15 mouse cellular contexts compared by ENCODE assay signal in the genomic region with DNA sequence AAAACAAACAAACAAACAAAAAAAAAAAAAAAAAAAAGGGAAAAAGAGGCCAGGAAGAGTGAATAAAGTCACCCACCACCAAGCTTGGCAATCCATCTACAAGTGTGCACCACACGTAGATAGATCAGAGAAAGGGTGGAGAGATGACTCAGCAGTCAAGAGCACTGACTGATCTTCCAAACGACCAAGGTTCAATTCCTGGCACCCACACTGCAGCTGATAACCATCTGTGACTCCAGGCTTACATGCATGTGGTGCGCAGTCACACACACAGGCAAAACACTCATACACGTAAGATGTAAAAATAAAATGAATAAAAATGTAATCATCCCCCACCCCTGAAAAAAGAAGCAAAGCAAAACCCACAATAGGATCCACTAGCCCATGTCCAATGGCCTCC. TPM values are rescaled to one million over a fixed set of nuclear protein-coding genes. Genes with fewer than 3 reads are reported as not detected.
DNase-seq lines count a peak whose midpoint lies in the region; ATAC-seq and TF ChIP-seq lines count a peak whose summit lies in the region.
"Had no signal": no experiment of that assay in that cellular context is flagged by ENCODE, and none has a peak within 500 bp of the region (broad histone marks: within the 10 kb centered on the region; RNA-seq: fewer than 3 reads in every experiment).

No protein-coding gene starts in this region.

- H3K4me1 ChIP-seq in CH12.LX (ENCODE audit: control insufficient read depth in 1 of 2, insufficient read depth in 2 of 2) = peaks cover 12 to 52% of the 10 kb centered on the region in 2 experiments
- peaks cover 29% of the 10 kb centered on the region for H3K4me1 ChIP-seq in brown adipose tissue, adult 24 weeks (ENCODE audit: control insufficient read depth, insufficient read depth, insufficient read length, low read length)
- peaks cover 17% of the 10 kb centered on the region for H3K4me1 ChIP-seq in liver, embryonic 16.5 days (ENCODE audit: control insufficient read depth, low read depth, low read length)
- H3K4me1 ChIP-seq: hindbrain, embryonic 15.5 days had no signal

- H3K27ac ChIP-seq in layer of hippocampus, adult 2 months = peak overlapping the region; percentile 82
- H3K27ac ChIP-seq in CH12.LX (ENCODE audit: insufficient read depth, low read depth) = no peak overlapping the region
- H3K27ac ChIP-seq in brown adipose tissue, adult 24 weeks (replicated peaks; ENCODE audit: low read depth, low read length) = peak overlapping the region; percentile 69
- H3K27ac ChIP-seq in liver, embryonic 16.5 days (ENCODE audit: low read length) = no peak overlapping the region; the same call in 1 of the 2 replicates
- H3K27ac ChIP-seq: hindbrain, embryonic 15.5 days had no signal

- H3K4me3 ChIP-seq in layer of hippocampus, adult 2 months = no peak overlapping the region
- no peak overlapping the region for H3K4me3 ChIP-seq in CH12.LX (replicated peaks in 1 of 3; ENCODE audit: low read depth in 2 of 3, low read length in 2 of 3, poor library complexity in 1 of 3)
- H3K4me3 ChIP-seq in brown adipose tissue, adult 24 weeks (ENCODE audit: insufficient read depth, low read depth, low read length) = no peak overlapping the region
- H3K4me3 ChIP-seq in liver, embryonic 16.5 days (ENCODE audit: low read depth, low read length) = no peak overlapping the region
- H3K4me3 ChIP-seq: embryonic facial prominence, embryonic 15.5 days; hindbrain, embryonic 15.5 days; limb, embryonic 15.5 days had no signal

- H3K79me2 ChIP-seq in CH12.LX (replicated peaks; ENCODE audit: control insufficient read depth, extremely low read depth, insufficient read depth, poor library complexity, severe bottlenecking) = no peaks in the 10 kb centered on the region; the same call in 1 of the 2 replicates

- no peaks in the 10 kb centered on the region for H3K27me3 ChIP-seq in CH12.LX (replicated peaks)
- H3K27me3 ChIP-seq in liver, embryonic 16.5 days (ENCODE audit: control insufficient read depth, insufficient read depth, low read depth, low read length) = no peaks in the 10 kb centered on the region
- H3K27me3 ChIP-seq: embryonic facial prominence, embryonic 15.5 days; hindbrain, embryonic 15.5 days; limb, embryonic 15.5 days had no signal

- no peak overlapping the region for H3K9ac ChIP-seq in CH12.LX (ENCODE audit: insufficient read depth, low read depth)
- no peak overlapping the region for H3K9ac ChIP-seq in liver, embryonic 16.5 days (ENCODE audit: low read depth, low read length)
- H3K9ac ChIP-seq: embryonic facial prominence, embryonic 15.5 days; hindbrain, embryonic 15.5 days; limb, embryonic 15.5 days had no signal

- in situ Hi-C loops in CH12.LX (cut with MboI; ENCODE audit: low pct_ligation_motif_present, low pct_unique_long_range_greater_than_20kb, low sequenced_read_pairs) = no loop called here

- ATAC-seq in liver, embryonic 16.5 days (ENCODE audit: low read depth) = peak; percentile 16; the same call in 1 of the 2 replicates

- H3K9me3 ChIP-seq in CH12.LX (replicated peaks; ENCODE audit: low read length) = no peaks in the 10 kb centered on the region
- no peaks in the 10 kb centered on the region for H3K9me3 ChIP-seq in liver, embryonic 16.5 days (replicated peaks; ENCODE audit: control insufficient read depth, low read length)
- H3K9me3 ChIP-seq: embryonic facial prominence, embryonic 15.5 days; hindbrain, embryonic 15.5 days; limb, embryonic 15.5 days had no signal

- dilution Hi-C loops in CH12.LX (cut with MboI; ENCODE audit: extremely low pct_ligation_motif_present, extremely low pct_unique_long_range_greater_than_20kb, low sequenced_read_pairs) = no loop called here

- WGBS in liver, embryonic 16.5 days (ENCODE audit: insufficient replicate concordance) = 35% methylated on average over 4 of the region's 4 CpGs

- no peak for TF ChIP-seq EP300 in CH12.LX (IDR thresholded peaks at IDR 0.05; ENCODE audit: low read length)

- TF ChIP-seq POLR2A in CH12.LX (IDR thresholded peaks at IDR 0.05; ENCODE audit: low read depth, low read length) = no peak

- TF ChIP-seq RAD21 in CH12.LX (IDR thresholded peaks at IDR 0.05; ENCODE audit: low read depth, low read length) = no peak

- no peak overlapping the region for H3K4me2 ChIP-seq in CH12.LX (ENCODE audit: insufficient read depth, low read depth, poor library complexity, severe bottlenecking)
- no peak overlapping the region for H3K4me2 ChIP-seq in liver, embryonic 16.5 days (ENCODE audit: low read depth, low read length)
- H3K4me2 ChIP-seq: embryonic facial prominence, embryonic 15.5 days; hindbrain, embryonic 15.5 days; limb, embryonic 15.5 days had no signal

- no peak for TF ChIP-seq CTCF in layer of hippocampus, adult 2 months (conservative IDR thresholded peaks at IDR 0.05)
- no peak for TF ChIP-seq CTCF in CH12.LX (conservative IDR thresholded peaks at IDR 0.05 in 1 of 2, IDR thresholded peaks at IDR 0.05 in 1 of 2; ENCODE audit: low read depth in 2 of 2, low read length in 2 of 2)

- DNase-seq in layer of hippocampus, adult 2 months (ENCODE audit: low spot score in 2 of 2) = no peak
- no peak for DNase-seq in layer of hippocampus, adult 9-10 months (ENCODE audit: low spot score)
- no peak for DNase-seq in CH12.LX (ENCODE audit: extremely low read depth)
- no peak for DNase-seq in B cell, adult 2 months
- DNase-seq in embryo, embryonic 9.5 days (ENCODE audit: extremely low spot score) = no peak
- DNase-seq: adrenal gland, postnatal 10 days; cerebellum, adult 11-12 months; heart, postnatal 10 days; lung, postnatal 36 days had no signal

- peaks cover 6 to 77% of the 10 kb centered on the region in 2 experiments for H3K36me3 ChIP-seq in CH12.LX (replicated peaks in 1 of 2; ENCODE audit: control insufficient read depth in 1 of 2, insufficient read depth in 1 of 2, low read length in 1 of 2)
- no peaks in the 10 kb centered on the region; the same call in 1 of the 2 replicates for H3K36me3 ChIP-seq in liver, embryonic 16.5 days (ENCODE audit: control insufficient read depth, insufficient read depth)
- H3K36me3 ChIP-seq: hindbrain, embryonic 15.5 days had no signal

TF ChIP-seq in CH12.LX, 34 proteins besides CTCF, POLR2A, EP300 and RAD21:
- TF ChIP-seq ELF1 (IDR thresholded peaks at IDR 0.05; ENCODE audit: low read depth, low read length) (no peak), SMC3 (IDR thresholded peaks at IDR 0.05; ENCODE audit: low read depth, low read length) (no peak), ZNF384 (IDR thresholded peaks at IDR 0.05; ENCODE audit: low read depth, low read length) (no peak), MAFK (IDR thresholded peaks at IDR 0.05; ENCODE audit: insufficient replicate concordance, low read length) (0 out of 2 replicates have a peak, but pooled peaks have one; percentile 29), IRF4 (IDR thresholded peaks at IDR 0.05; ENCODE audit: low read depth, low read length) (no peak), MEF2A (IDR thresholded peaks at IDR 0.05; ENCODE audit: borderline replicate concordance, low read depth, low read length) (no peak), ETS1 (conservative IDR thresholded peaks at IDR 0.05; ENCODE audit: low read depth, low read length) (no peak)

RNA-seq across cellular contexts. Expression of gene Ehd2, which starts 35.7 kb away (rescaled TPM):
- 1 to 10 TPM; 6.7 to 7.3 TPM for total RNA-seq in layer of hippocampus, adult 2 months (2021)
- total RNA-seq in CH12.LX (2012; rRNA removed) = 4.7 and 7.0 TPM in 2 replicates
- 1.1 and 1.2 TPM in 2 replicates for total RNA-seq in CH12.LX (2014; rRNA removed)
- polyA plus RNA-seq in CH12.LX (2012; ENCODE audit: insufficient read length, low read depth) = 4.4 and 5.2 TPM in 2 replicates
- polyA plus RNA-seq in brown adipose tissue, adult 24 weeks (2012; ENCODE audit: insufficient read depth, insufficient read length, missing spikeins) = 141 and 148 TPM in 2 replicates
- 4.7 and 5.6 TPM in 2 replicates for polyA plus RNA-seq in liver, embryonic 16.5 days (2015; fragmentation: Nextera tagmentation; extraction: Ambion mirVana)

RNA-seq across cellular contexts. Expression of gene Bicra, which starts 44.7 kb away (rescaled TPM):
- 10 to 100 TPM; 20.8 to 22.8 TPM for total RNA-seq in layer of hippocampus, adult 2 months (2021)
- total RNA-seq in CH12.LX (2012; rRNA removed) (1.9 and 2.2 TPM in 2 replicates), CH12.LX (2014; rRNA removed) (0.31 and 0.32 TPM in 2 replicates)
- 9.8 and 10.2 TPM in 2 replicates for polyA plus RNA-seq in CH12.LX (2012; ENCODE audit: insufficient read length, low read depth)
- polyA plus RNA-seq in brown adipose tissue, adult 24 weeks (2012; ENCODE audit: insufficient read depth, insufficient read length, missing spikeins) = 6.1 and 7.4 TPM in 2 replicates
- polyA plus RNA-seq in liver, embryonic 16.5 days (2015; fragmentation: Nextera tagmentation; extraction: Ambion mirVana) = 1.4 and 1.9 TPM in 2 replicates

RNA-seq across cellular contexts. Expression of gene Nop53, which starts 57.2 kb away (rescaled TPM):
- total RNA-seq in layer of hippocampus, adult 2 months (2021) = 100 to 1,000 TPM; 115 to 121 TPM
- total RNA-seq in CH12.LX (2012; rRNA removed) (234 and 310 TPM in 2 replicates), CH12.LX (2014; rRNA removed) (171 and 199 TPM in 2 replicates)
- 291 and 339 TPM in 2 replicates for polyA plus RNA-seq in CH12.LX (2012; ENCODE audit: insufficient read length, low read depth)
- polyA plus RNA-seq in brown adipose tissue, adult 24 weeks (2012; ENCODE audit: insufficient read depth, insufficient read length, missing spikeins) = 86.7 and 98.8 TPM in 2 replicates
- polyA plus RNA-seq in liver, embryonic 16.5 days (2015; fragmentation: Nextera tagmentation; extraction: Ambion mirVana) = 71.8 and 79.1 TPM in 2 replicates

RNA-seq across cellular contexts. Expression of gene Zfp541, which starts 58.6 kb away (rescaled TPM):
- 1 to 10 TPM in 1 of 2 experiments, under 1 TPM in 1; 0.59 to 1.1 TPM for total RNA-seq in layer of hippocampus, adult 2 months (2021)
- total RNA-seq in CH12.LX (2012; rRNA removed) (0.08 TPM in 1 of 2 replicates, not detected in the other), CH12.LX (2014; rRNA removed) (0.12 TPM in 1 of 2 replicates, not detected in the other)
- polyA plus RNA-seq in CH12.LX (2012; ENCODE audit: insufficient read length, low read depth) = 0.05 TPM in 1 of 2 replicates, not detected in the other
- not detected in 2 replicates for polyA plus RNA-seq in brown adipose tissue, adult 24 weeks (2012; ENCODE audit: insufficient read depth, insufficient read length, missing spikeins)
- not detected in 2 replicates for polyA plus RNA-seq in liver, embryonic 16.5 days (2015; fragmentation: Nextera tagmentation; extraction: Ambion mirVana)
- total RNA-seq: gastrocnemius, adult 8-10 months; heart, postnatal 10 days had no signal
- polyA plus RNA-seq: limb, embryonic 15.5 days had no signal

Comparison
In these comparisons a context has a peak if more than half of its experiments do, and no peak if none do; other contexts are left out.
1. H3K27ac ChIP-seq: peak in layer of hippocampus, adult 2 months (single experiment) and brown adipose tissue, adult 24 weeks (single experiment); none in CH12.LX (single experiment) and liver, embryonic 16.5 days (single experiment).
2. RNA of gene Ehd2, which starts 35.7 kb away (polyA plus RNA-seq): 141 to 148 TPM in brown adipose tissue, adult 24 weeks; 4.7 to 5.6 TPM in liver, embryonic 16.5 days and 4.4 to 5.2 TPM in CH12.LX; every median in the first group is over 10 times any median in the second.